In genomic region chr14:25725690-25726089, GRCm38 (mm10) we compare ENCODE assay signal across 10 mouse cellular contexts. TPM values are rescaled to one million over a fixed set of nuclear protein-coding genes. Genes with fewer than 3 reads are reported as not detected.
DNase-seq lines count a peak whose midpoint lies in the region; ATAC-seq and TF ChIP-seq lines count a peak whose summit lies in the region.
"Had no signal": no experiment of that assay in that cellular context is flagged by ENCODE, and none has a peak within 500 bp of the region (broad histone marks: within the 10 kb centered on the region; RNA-seq: fewer than 3 reads in every experiment).

No protein-coding gene starts in this region.

- peaks cover 25% of the 10 kb centered on the region for H3K4me1 ChIP-seq in heart, embryonic 11.5 days (ENCODE audit: control insufficient read depth, insufficient read depth, low read length)
- peaks cover 20% of the 10 kb centered on the region for H3K4me1 ChIP-seq in heart, postnatal 0 days (ENCODE audit: control insufficient read depth, insufficient read depth)
- peaks cover 36% of the 10 kb centered on the region for H3K4me1 ChIP-seq in limb, embryonic 13.5 days
- H3K4me1 ChIP-seq: forebrain, embryonic 15.5 days had no signal

- no peaks in the 10 kb centered on the region for H3K9me3 ChIP-seq in heart, embryonic 11.5 days (replicated peaks; ENCODE audit: control insufficient read depth, low read length)
- no peaks in the 10 kb centered on the region for H3K9me3 ChIP-seq in heart, postnatal 0 days (replicated peaks; ENCODE audit: control insufficient read depth, low read length)
- H3K9me3 ChIP-seq in limb, embryonic 13.5 days, result no peaks in the 10 kb centered on the region
- H3K9me3 ChIP-seq: forebrain, embryonic 15.5 days; neural tube, embryonic 12.5 days had no signal

- WGBS in heart, embryonic 11.5 days (ENCODE audit: insufficient replicate concordance), result 34% methylated on average over 4 of the region's 4 CpGs
- WGBS in heart, postnatal 0 days, result 34% methylated on average over 4 of the region's 4 CpGs
- 24% methylated on average over 4 of the region's 4 CpGs for WGBS in limb, embryonic 13.5 days

- TF ChIP-seq EP300 in heart, postnatal 0 days (IDR thresholded peaks at IDR 0.05; ENCODE audit: low read depth), result no peak

- no peaks in the 10 kb centered on the region for H3K36me3 ChIP-seq in heart, embryonic 11.5 days (ENCODE audit: control insufficient read depth, insufficient read depth, low read length)
- H3K36me3 ChIP-seq in heart, postnatal 0 days (replicated peaks; ENCODE audit: control insufficient read depth, insufficient read depth, low read length), result peaks cover 10% of the 10 kb centered on the region; the same call in 1 of the 2 replicates
- peaks cover 20% of the 10 kb centered on the region for H3K36me3 ChIP-seq in limb, embryonic 13.5 days
- H3K36me3 ChIP-seq: forebrain, embryonic 15.5 days; neural tube, embryonic 12.5 days had no signal

- H3K4me3 ChIP-seq in heart, embryonic 11.5 days (ENCODE audit: low read depth, low read length), result no peak overlapping the region
- H3K4me3 ChIP-seq in heart, postnatal 0 days (ENCODE audit: low read depth, low read length), result no peak overlapping the region
- H3K4me3 ChIP-seq in limb, embryonic 13.5 days, result no peak overlapping the region
- H3K4me3 ChIP-seq: forebrain, embryonic 15.5 days; neural tube, embryonic 12.5 days had no signal

- H3K27me3 ChIP-seq in heart, embryonic 11.5 days (ENCODE audit: control insufficient read depth, insufficient read depth, low read length), result no peaks in the 10 kb centered on the region
- no peaks in the 10 kb centered on the region for H3K27me3 ChIP-seq in heart, postnatal 0 days (ENCODE audit: control insufficient read depth, insufficient read depth, low read length)
- H3K27me3 ChIP-seq in limb, embryonic 13.5 days, result no peaks in the 10 kb centered on the region
- H3K27me3 ChIP-seq: forebrain, embryonic 15.5 days; neural tube, embryonic 12.5 days had no signal

- no peak overlapping the region for H3K4me2 ChIP-seq in heart, embryonic 11.5 days
- no peak overlapping the region for H3K4me2 ChIP-seq in heart, postnatal 0 days (ENCODE audit: low read depth, low read length)
- no peak overlapping the region for H3K4me2 ChIP-seq in limb, embryonic 13.5 days (replicated peaks)
- H3K4me2 ChIP-seq: forebrain, embryonic 15.5 days; neural tube, embryonic 12.5 days had no signal

- no peak for DNase-seq in heart, postnatal 4 days
- DNase-seq in NIH3T3 (ENCODE audit: low read depth), result peak; percentile 68
- DNase-seq in heart, postnatal 0 days (ENCODE audit: low spot score), result no peak
- DNase-seq in ovary, postnatal 36 days (ENCODE audit: low spot score), result no peak
- no peak for DNase-seq in right cerebral cortex, postnatal 36 days (ENCODE audit: low spot score in 2 of 2)

- peak overlapping the region; percentile 70; the same call in 1 of the 2 replicates for H3K27ac ChIP-seq in heart, embryonic 11.5 days (ENCODE audit: low read depth, low read length)
- peak overlapping the region; percentile 70; the same call in 1 of the 2 replicates for H3K27ac ChIP-seq in heart, postnatal 0 days (ENCODE audit: low read depth)
- H3K27ac ChIP-seq in limb, embryonic 13.5 days, result peak overlapping the region; percentile 55
- H3K27ac ChIP-seq: forebrain, embryonic 15.5 days; neural tube, embryonic 12.5 days had no signal

- no peak for TF ChIP-seq CTCF in heart, postnatal 0 days (IDR thresholded peaks at IDR 0.05; ENCODE audit: low read depth)

- no peak overlapping the region for H3K9ac ChIP-seq in heart, embryonic 11.5 days (ENCODE audit: low read depth, low read length)
- H3K9ac ChIP-seq in heart, postnatal 0 days (replicated peaks; ENCODE audit: low read depth, low read length), result 0 out of 2 replicates have a peak overlapping the region, but pooled peaks have one; percentile 7
- H3K9ac ChIP-seq in limb, embryonic 13.5 days, result no peak overlapping the region
- H3K9ac ChIP-seq: forebrain, embryonic 15.5 days; neural tube, embryonic 12.5 days had no signal

- ATAC-seq in heart, embryonic 11.5 days (replicated peaks; ENCODE audit: insufficient number of reproducible peaks, low FRiP score, low TSS enrichment), result no peak
- ATAC-seq in heart, postnatal 0 days (ENCODE audit: insufficient read depth, low read depth), result no peak; the same call in 1 of the 2 replicates
- ATAC-seq in limb, embryonic 13.5 days (ENCODE audit: low FRiP score, low read depth), result no peak
- ATAC-seq in erythroid progenitor cell, adult 5-6 weeks (replicated peaks; ENCODE audit: low FRiP score, poor library complexity, severe bottlenecking), result no peak
- ATAC-seq: forebrain, embryonic 15.5 days had no signal

RNA-seq across cellular contexts. Expression of gene Ppif, which starts 31.7 kb away (rescaled TPM):
- 92.7 and 99.4 TPM in 2 replicates for polyA plus RNA-seq in heart, embryonic 11.5 days (2014; fragmentation: Nextera tagmentation; extraction: Ambion mirVana)
- 100 to 1,000 TPM; 188 to 208 TPM for total RNA-seq in heart, postnatal 4 days (2021)
- 205 and 222 TPM in 2 replicates for total RNA-seq in heart, postnatal 0 days (2014; rRNA removed; ENCODE audit: low replicate concordance)
- 140 and 151 TPM in 2 replicates for polyA plus RNA-seq in heart, postnatal 0 days (2015; fragmentation: Nextera tagmentation; extraction: Ambion mirVana)
- polyA plus RNA-seq in limb, embryonic 13.5 days (2015; fragmentation: Nextera tagmentation; extraction: Ambion mirVana), result 31.8 and 34.4 TPM in 2 replicates
- 4.2 and 14.1 TPM in 2 replicates for total RNA-seq in erythroid progenitor cell, adult 5-6 weeks (2015; ENCODE audit: low replicate concordance)
- total RNA-seq in erythroid progenitor cell, adult 5-6 weeks (2017; ENCODE audit: low replicate concordance), result 0.91 and 1.9 TPM in 2 replicates

RNA-seq across cellular contexts. Expression of gene Zcchc24, which starts 43.1 kb away (rescaled TPM):
- 18.9 and 22.6 TPM in 2 replicates for polyA plus RNA-seq in heart, embryonic 11.5 days (2014; fragmentation: Nextera tagmentation; extraction: Ambion mirVana)
- total RNA-seq in heart, postnatal 4 days (2021), result 10 to 100 TPM; 48.6 to 52.2 TPM
- total RNA-seq in heart, postnatal 0 days (2014; rRNA removed; ENCODE audit: low replicate concordance), result 36.6 and 40.3 TPM in 2 replicates
- polyA plus RNA-seq in heart, postnatal 0 days (2015; fragmentation: Nextera tagmentation; extraction: Ambion mirVana), result 14.9 and 18.5 TPM in 2 replicates
- 34.7 and 37.6 TPM in 2 replicates for polyA plus RNA-seq in limb, embryonic 13.5 days (2015; fragmentation: Nextera tagmentation; extraction: Ambion mirVana)
- total RNA-seq in erythroid progenitor cell, adult 5-6 weeks (2015; ENCODE audit: low replicate concordance), result 2.5 and 2.9 TPM in 2 replicates
- 0.61 and 1.3 TPM in 2 replicates for total RNA-seq in erythroid progenitor cell, adult 5-6 weeks (2017; ENCODE audit: low replicate concordance)

Comparison
In these comparisons a context has a peak if more than half of its experiments do, and no peak if none do; other contexts are left out.
1. RNA of gene Ppif, which starts 31.7 kb away (total RNA-seq): 188 to 208 TPM in heart, postnatal 4 days and 205 to 222 TPM in heart, postnatal 0 days; 0.91 to 14.1 TPM in erythroid progenitor cell, adult 5-6 weeks; every median in the first group is over 10 times any median in the second.
2. Peak in every context shown above with its lines, with median percentiles within 50 percentile points of each other: H3K27ac ChIP-seq.